Mouse (Mus musculus) MEL (cell line): ENCODE data around the gene Specc1l. TPM values are rescaled to one million over a fixed set of nuclear protein-coding genes. Genes with fewer than 3 reads are reported as not detected.
"Not testable (repeated sequence)": the region's sequence is repeated elsewhere in the genome, so short reads cannot be mapped to it uniquely, and the experiment has no call there.

Experiments
- DNase-seq: peaks from one replicate; pipeline ENCODE4 v3.0.0; 2011; ENCODE audit warnings: low read depth, low spot score
- H3K27ac ChIP-seq: 2 replicates; pipeline ENCODE4 v1.5.1; 2012; ENCODE audit warnings: low read depth, mild to moderate bottlenecking, control low read depth, low read length, moderate library complexity; ENCODE audit not compliant: control insufficient read depth
- H3K27me3 ChIP-seq, 2 experiments: fragments of 150-350 bp in 1 of 2; sonication (generic) in 1 of 2; 2 replicates each; pipeline ENCODE4 v1.6.1; 2012; ENCODE audit warnings: low read length in 2 of 2, mild to moderate bottlenecking in 2 of 2, improper control_type of control experiment in 1 of 2, moderate library complexity in 1 of 2; ENCODE audit not compliant: insufficient read depth in 2 of 2, control insufficient read depth in 1 of 2
- H3K36me3 ChIP-seq, 2 experiments: 2 replicates each; pipeline ENCODE4 v1.6.1; 2012 to 2014; ENCODE audit warnings: low read length in 2 of 2, improper control_type of control experiment in 1 of 2, inconsistent platforms in 1 of 2, mild to moderate bottlenecking in 1 of 2; ENCODE audit not compliant: insufficient read depth in 2 of 2, control insufficient read depth in 1 of 2
- H3K4me1 ChIP-seq, 2 experiments: fragments of 150-350 bp in 1 of 2; sonication (generic) in 1 of 2; 2 replicates each; pipeline ENCODE4 v1.6.1; 2012; ENCODE audit warnings: low read length in 2 of 2, improper control_type of control experiment in 1 of 2, mild to moderate bottlenecking in 1 of 2; ENCODE audit not compliant: insufficient read depth in 2 of 2, control insufficient read depth in 1 of 2
- H3K4me3 ChIP-seq, 2 experiments: fragments of 150-350 bp in 1 of 2; sonication (generic) in 1 of 2; 2 replicates each; pipeline ENCODE4 v1.5.1; 2012; ENCODE audit warnings: low read depth in 2 of 2, low read length in 2 of 2, mild to moderate bottlenecking in 2 of 2, moderate library complexity in 2 of 2, control low read depth in 1 of 2, improper control_type of control experiment in 1 of 2; ENCODE audit not compliant: control insufficient read depth in 1 of 2, insufficient read depth in 1 of 2
- H3K79me2 ChIP-seq: 2 replicates; pipeline ENCODE4 v1.6.1; 2012; ENCODE audit warnings: mild to moderate bottlenecking, low read length, moderate library complexity; ENCODE audit not compliant: control insufficient read depth, poor library complexity, insufficient read depth
- H3K9ac ChIP-seq: 2 replicates; pipeline ENCODE4 v1.6.1; 2012; ENCODE audit warnings: low read depth, mild to moderate bottlenecking, control low read depth, low read length, moderate library complexity; ENCODE audit not compliant: control insufficient read depth, poor library complexity, severe bottlenecking
- H3K9me3 ChIP-seq: fragments of 150-350 bp; sonication (generic); replicated peaks from 2 replicates; pipeline ENCODE4 v1.6.1; 2012; ENCODE audit warnings: mild to moderate bottlenecking, low read length, improper control_type of control experiment, moderate library complexity; ENCODE audit not compliant: insufficient read depth
- CHD1 ChIP-seq: IDR thresholded peaks from 2 replicates; pipeline ENCODE4 v1.6.1; 2012; ENCODE audit warnings: low read depth, mild to moderate bottlenecking, inconsistent platforms, low read length, improper control_type of control experiment
- CHD2 ChIP-seq: IDR thresholded peaks from 2 replicates; pipeline ENCODE4 v1.6.1; 2011; ENCODE audit warnings: low read length, improper control_type of control experiment
- E2F4 ChIP-seq: IDR thresholded peaks from 2 replicates; pipeline ENCODE4 v1.6.1; 2011; ENCODE audit warnings: low read depth, low read length, improper control_type of control experiment, borderline replicate concordance
- EP300 ChIP-seq, 2 experiments: IDR thresholded peaks; 2 replicates each; pipeline ENCODE4 v1.6.1; 2011; ENCODE audit warnings: improper control_type of control experiment in 2 of 2, low read length in 2 of 2, low read depth in 1 of 2, mild to moderate bottlenecking in 1 of 2
- MAFK ChIP-seq: IDR thresholded peaks from 2 replicates; pipeline ENCODE4 v1.6.1; 2011; ENCODE audit warnings: low read depth, mild to moderate bottlenecking, low read length, improper control_type of control experiment, borderline replicate concordance
- MAX ChIP-seq: IDR thresholded peaks from 2 replicates; pipeline ENCODE4 v1.6.1; 2011; ENCODE audit warnings: low read length, improper control_type of control experiment
- MAZ ChIP-seq: IDR thresholded peaks from 2 replicates; pipeline ENCODE4 v1.6.1; 2012; ENCODE audit warnings: low read depth, mild to moderate bottlenecking, inconsistent platforms, low read length, improper control_type of control experiment
- MEF2A ChIP-seq: IDR thresholded peaks from 2 replicates; pipeline ENCODE4 v1.6.1; 2014; ENCODE audit warnings: low read depth, mild to moderate bottlenecking, inconsistent platforms, low read length, improper control_type of control experiment; ENCODE audit not compliant: poor library complexity, insufficient replicate concordance, severe bottlenecking; ENCODE audit errors: extremely low read depth
- MYB ChIP-seq: IDR thresholded peaks from 2 replicates; pipeline ENCODE4 v1.6.1; 2011; ENCODE audit warnings: mild to moderate bottlenecking, low read depth, low read length, improper control_type of control experiment
- MYC ChIP-seq: IDR thresholded peaks from 2 replicates; pipeline ENCODE4 v1.6.1; 2011; ENCODE audit warnings: low read depth, mild to moderate bottlenecking, low read length, improper control_type of control experiment, moderate library complexity
- POLR2A ChIP-seq, 2 experiments: IDR thresholded peaks; 2 replicates each; pipeline ENCODE4 v1.6.1; 2011 to 2012; ENCODE audit warnings: low read length in 2 of 2, mild to moderate bottlenecking in 2 of 2, control low read depth in 1 of 2, improper control_type of control experiment in 1 of 2, low read depth in 1 of 2, moderate library complexity in 1 of 2; ENCODE audit not compliant: control insufficient read depth in 1 of 2, insufficient read depth in 1 of 2, poor library complexity in 1 of 2
- RAD21 ChIP-seq: IDR thresholded peaks from 2 replicates; pipeline ENCODE4 v1.6.1; 2011; ENCODE audit warnings: mild to moderate bottlenecking, low read depth, low read length, improper control_type of control experiment
- SIN3A ChIP-seq: IDR thresholded peaks from 2 replicates; pipeline ENCODE4 v1.6.1; 2012; ENCODE audit warnings: low read length, improper control_type of control experiment, inconsistent platforms
- TAL1 ChIP-seq: IDR thresholded peaks from 2 replicates; pipeline ENCODE4 v1.6.1; 2012; ENCODE audit warnings: mild to moderate bottlenecking, inconsistent platforms, low read length, moderate library complexity, mixed read lengths
- UBTF ChIP-seq: IDR thresholded peaks from 2 replicates; pipeline ENCODE4 v1.6.1; 2012; ENCODE audit warnings: low read depth, mild to moderate bottlenecking, inconsistent platforms, low read length, improper control_type of control experiment, moderate library complexity, borderline replicate concordance; ENCODE audit not compliant: insufficient read depth
- ZC3H11A ChIP-seq: IDR thresholded peaks from 2 replicates; pipeline ENCODE4 v1.6.1; 2012; ENCODE audit warnings: low read depth, mild to moderate bottlenecking, inconsistent platforms, low read length, improper control_type of control experiment
- ZKSCAN1 ChIP-seq: IDR thresholded peaks from 2 replicates; pipeline ENCODE4 v1.6.1; 2012; ENCODE audit warnings: low read depth, mild to moderate bottlenecking, inconsistent platforms, low read length, improper control_type of control experiment, moderate library complexity
- polyA plus RNA-seq, 2 experiments: library from polyadenylated mRNA; stranded (reverse) in 1 of 2; unstranded in 1 of 2; fragments of >175 nt in 1 of 2; fragments of >200 nt in 1 of 2; gene quantifications; 2 replicates each; pipeline versions ENCODE4 v1.2.1 to v1.2.4; 2012; ENCODE audit warnings: low replicate concordance in 2 of 2, low read depth in 1 of 2; ENCODE audit not compliant: insufficient read length in 2 of 2, insufficient read depth in 1 of 2, missing spikeins in 1 of 2
- total RNA-seq: library from RNA; depleted of rRNA; stranded (reverse); fragments of 300-350 nt; gene quantifications from 2 replicates; pipeline ENCODE4 v1.2.3, GENCODE M21; 2012

Specc1l gene
- total and polyA plus RNA-seq, 3 experiments: 12.3 to 30.6 (median 15.1) TPM

DNA sequence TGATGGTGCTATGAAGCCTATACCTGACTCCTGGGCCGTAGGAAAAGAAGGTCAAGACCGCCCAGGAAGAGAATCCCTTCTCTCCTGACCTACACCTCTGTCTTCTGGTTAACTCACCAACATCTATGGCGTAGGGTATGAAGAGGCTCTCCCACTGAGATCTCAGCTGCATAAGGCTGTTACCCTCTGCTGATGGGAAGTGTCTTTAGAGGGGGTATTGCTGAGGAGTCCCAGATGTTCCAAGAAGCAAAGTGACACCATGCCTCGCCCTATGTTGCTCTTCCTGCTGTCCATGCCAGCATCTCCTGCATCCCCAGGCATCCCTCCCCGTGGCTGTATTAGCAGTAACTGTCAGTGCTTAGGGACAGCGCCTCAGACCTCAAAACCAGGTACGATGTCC lies 127.5 kb downstream of the Specc1l start:
- TF ChIP-seq MYC: no peak
- no peak for TF ChIP-seq POLR2A (IDR thresholded peaks at IDR 0.05; ENCODE audit: control insufficient read depth in 1 of 2, insufficient read depth in 1 of 2, low read depth in 1 of 2, low read length in 2 of 2, poor library complexity in 1 of 2)
- no peak for TF ChIP-seq MAFK
- TF ChIP-seq ZC3H11A: no peak
- TF ChIP-seq MAZ: no peak
- no peak for TF ChIP-seq MEF2A
- TF ChIP-seq UBTF: no peak
- TF ChIP-seq ZKSCAN1: no peak
- TF ChIP-seq MAX: no peak
- no peak for TF ChIP-seq CHD2
- TF ChIP-seq EP300 (IDR thresholded peaks at IDR 0.05; ENCODE audit: low read depth in 1 of 2, low read length in 2 of 2): no peak
- TF ChIP-seq TAL1: no peak
- TF ChIP-seq RAD21: no peak
- TF ChIP-seq CHD1: no peak
- TF ChIP-seq, all 39 proteins: peak for 0
- no peaks in the 10 kb centered on the region for H3K4me1 ChIP-seq
- no peak overlapping the region for H3K9ac ChIP-seq
- no peak overlapping the region for H3K4me3 ChIP-seq
- no peaks in the 10 kb centered on the region for H3K79me2 ChIP-seq
- H3K9me3 ChIP-seq: no peaks in the 10 kb centered on the region
- no peak overlapping the region for H3K27ac ChIP-seq
- H3K36me3 ChIP-seq: no peaks in the 10 kb centered on the region
- no peak for DNase-seq
- H3K27me3 ChIP-seq: no peaks in the 10 kb centered on the region

DNA sequence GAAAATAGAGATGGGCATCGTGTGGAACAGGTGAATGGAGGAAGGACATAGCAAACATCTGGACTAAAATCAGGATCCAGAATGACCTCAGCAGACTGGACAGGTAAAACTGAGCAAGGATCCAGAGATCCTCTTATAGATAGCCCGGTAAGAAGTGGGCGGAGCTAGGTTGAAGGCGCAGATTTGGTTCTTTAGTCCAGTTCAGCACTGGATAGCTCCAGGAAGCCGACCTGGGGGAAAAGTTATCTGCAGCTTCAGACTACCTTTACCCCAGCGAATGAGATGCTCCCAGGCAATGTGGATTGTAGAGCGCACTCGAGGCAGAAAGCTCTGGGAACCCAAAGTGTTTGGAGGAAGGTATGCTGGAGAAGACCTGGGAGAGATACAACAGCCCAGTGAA lies 130.1 kb downstream of the Specc1l start:
- H3K79me2 ChIP-seq: no peaks in the 10 kb centered on the region
- no peak for DNase-seq
- H3K9ac ChIP-seq: no peak overlapping the region
- H3K4me3 ChIP-seq: no peak overlapping the region
- H3K9me3 ChIP-seq: no peaks in the 10 kb centered on the region
- TF ChIP-seq SIN3A (no peak), ZC3H11A (no peak), MAFK (no peak), E2F4 (no peak), MYB (no peak)
- TF ChIP-seq, all 39 proteins: peak for 0
- no peaks in the 10 kb centered on the region for H3K4me1 ChIP-seq
- no peaks in the 10 kb centered on the region for H3K36me3 ChIP-seq
- peaks cover 0 to 3% of the 10 kb centered on the region in 2 experiments; a peak in 2 of 4 replicates for H3K27me3 ChIP-seq
- no peak overlapping the region for H3K27ac ChIP-seq

DNA sequence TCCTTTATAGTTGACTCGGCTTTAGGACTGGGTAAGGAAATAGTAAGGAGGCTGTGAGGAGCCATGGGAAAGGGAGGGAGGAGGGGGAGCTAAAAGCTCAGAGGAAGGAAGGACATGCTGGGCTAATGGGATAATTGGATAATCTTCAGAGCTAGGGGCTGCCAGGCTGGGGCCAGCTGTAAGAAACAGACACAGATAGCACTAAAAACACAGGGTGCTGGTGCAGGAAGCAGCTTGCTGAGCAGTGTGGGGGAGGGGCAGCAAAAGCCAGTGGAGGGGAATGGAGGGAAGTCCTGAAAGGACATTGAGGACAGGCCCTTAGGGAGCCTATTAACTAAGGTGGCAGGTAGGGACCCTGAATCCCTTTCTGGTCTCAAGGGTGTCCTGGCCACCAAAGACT lies 132.7 kb downstream of the Specc1l start:
- H3K79me2 ChIP-seq, H3K27ac ChIP-seq, H3K4me1 ChIP-seq, H3K9me3 ChIP-seq, H3K27me3 ChIP-seq, H3K4me3 ChIP-seq, H3K36me3 ChIP-seq, H3K9ac ChIP-seq, DNase-seq: not testable (repeated sequence)
